Mouse (Mus musculus) spleen, adult 10 weeks (tissue): ENCODE data around the gene Cdkn1c. TPM values are rescaled to one million over a fixed set of nuclear protein-coding genes. Genes with fewer than 3 reads are reported as not detected.

Source experiments
- polyA plus RNA-seq: library from polyadenylated mRNA; stranded (reverse); fragments of 350-450 nt; fragmentation: Illumina TruSeq; extraction: RNeasy Lipid Tissue Mini Kit (QIAGEN cat#74804); gene quantifications from one replicate; pipeline ENCODE4 v1.2.3, GENCODE M21; 2015; ENCODE audit warnings: low replicate concordance; ENCODE audit not compliant: insufficient read depth

The Cdkn1c gene
- 3.0 TPM for polyA plus RNA-seq

GRCm38 (mm10) chr7:143460874-143461273 is at the start of gene Cdkn1c:
TSS of gene Cdkn1c (minus strand) at chr7:143461050.

GRCm38 (mm10) chr7:143502418-143503200 is 41.8 kb upstream of the Cdkn1c start, which contains the start of gene Phlda2:
TSS of gene Phlda2 (minus strand) at chr7:143503150.

GRCm38 (mm10) chr7:143473347-143474101 is 12.7 kb upstream of the Cdkn1c start, which contains the start of gene Slc22a18:
TSS of gene Slc22a18 (plus strand) at chr7:143473736.

Other genes with a start within 250 kb of the Cdkn1c start
- 0.19 TPM for gene Slc22a18, start 12.7 kb upstream of the Cdkn1c start, polyA plus RNA-seq
- not detected for gene Phlda2, start 42.1 kb upstream of the Cdkn1c start, polyA plus RNA-seq
- gene Nap1l4, start 88.1 kb upstream of the Cdkn1c start, polyA plus RNA-seq = 166 TPM
- 40.8 TPM for gene Cars, start 139.0 kb upstream of the Cdkn1c start, polyA plus RNA-seq
- gene Tnfrsf26, start 167.7 kb upstream of the Cdkn1c start, polyA plus RNA-seq = 18.1 TPM
- gene Tnfrsf22, start 188.6 kb upstream of the Cdkn1c start, polyA plus RNA-seq = 11.4 TPM
- 3.0 TPM for gene Tnfrsf23, start 224.8 kb upstream of the Cdkn1c start, polyA plus RNA-seq